In genomic region chr12:98577861-98578360, GRCm38 (mm10) we compare ENCODE assay signal across 8 mouse cellular contexts. TPM values are rescaled to one million over a fixed set of nuclear protein-coding genes. Genes with fewer than 3 reads are reported as not detected.
DNase-seq lines count a peak whose midpoint lies in the region; ATAC-seq lines count a peak whose summit lies in the region.

Gene Kcnk10 (minus strand): TSS chr12:98578310.

- H3K4me2 ChIP-seq in heart, embryonic 12.5 days = peak within 1 kb of the TSS; percentile 80

- peaks cover 56% of the 10 kb centered on the region for H3K27me3 ChIP-seq in heart, embryonic 12.5 days (replicated peaks)
- peaks cover 69% of the 10 kb centered on the region for H3K27me3 ChIP-seq in limb, embryonic 10.5 days (ENCODE audit: low read depth, poor library complexity, severe bottlenecking)

- no peaks in the 10 kb centered on the region for H3K36me3 ChIP-seq in heart, embryonic 12.5 days
- no peaks in the 10 kb centered on the region for H3K36me3 ChIP-seq in limb, embryonic 10.5 days

- H3K27ac ChIP-seq in heart, embryonic 12.5 days (ENCODE audit: poor library complexity, severe bottlenecking) = no peak within 1 kb of the TSS
- 0 out of 2 replicates have a peak within 1 kb of the TSS, but pooled peaks have one; percentile 34 for H3K27ac ChIP-seq in limb, embryonic 10.5 days

- intact Hi-C loops in heart, postnatal 25 days (cut with DNase I) = no loop called here

- H3K4me1 ChIP-seq in heart, embryonic 12.5 days (replicated peaks) = peaks cover 10% of the 10 kb centered on the region; the same call in 1 of the 2 replicates
- peaks cover 24% of the 10 kb centered on the region for H3K4me1 ChIP-seq in limb, embryonic 10.5 days

- DNase-seq in heart, postnatal 25 days (ENCODE audit: low spot score) = no peak
- DNase-seq in A20 (ENCODE audit: low read depth, low spot score) = peak; percentile 54
- DNase-seq in cerebellum, adult 9-10 months = peak; percentile 78
- DNase-seq in limb, embryonic 10.5 days (ENCODE audit: low spot score) = peak; percentile 63
- DNase-seq in retina, postnatal 1 day = peak; percentile 55
- DNase-seq in gastrocnemius, adult 8-10 months (ENCODE audit: low spot score in 2 of 2) = no peak

- peak within 1 kb of the TSS; percentile 50 for H3K9ac ChIP-seq in heart, embryonic 12.5 days

- H3K4me3 ChIP-seq in heart, embryonic 12.5 days = peak within 1 kb of the TSS; percentile 45
- peak within 1 kb of the TSS; percentile 51 for H3K4me3 ChIP-seq in limb, embryonic 10.5 days

- WGBS in heart, embryonic 12.5 days = under 1% methylated on average over 22 of the region's 22 CpGs
- under 1% methylated on average over 22 of the region's 22 CpGs for WGBS in limb, embryonic 10.5 days

- no peaks in the 10 kb centered on the region for H3K9me3 ChIP-seq in heart, embryonic 12.5 days (replicated peaks)
- H3K9me3 ChIP-seq in limb, embryonic 10.5 days (replicated peaks) = no peaks in the 10 kb centered on the region

- ATAC-seq in heart, embryonic 12.5 days (ENCODE audit: insufficient number of reproducible peaks, low FRiP score) = no peak
- ATAC-seq in frontal cortex, adult (ENCODE audit: low TSS enrichment) = peak; percentile 20; the same call in 1 of the 2 replicates

RNA-seq across cellular contexts. Expression of gene Kcnk10, which starts in this region (rescaled TPM):
- 0.37 and 0.46 TPM in 2 replicates for polyA plus RNA-seq in heart, embryonic 12.5 days (2016; fragmentation: Nextera tagmentation; extraction: Ambion mirVana)
- not detected for total RNA-seq in heart, postnatal 25 days (2021)
- 0.13 TPM in 2 replicates for polyA plus RNA-seq in limb, embryonic 10.5 days (2016; fragmentation: Nextera tagmentation; extraction: Ambion mirVana)
- not detected for total RNA-seq in gastrocnemius, adult 8-10 months (2022)

Comparison
In these comparisons a context has a peak if more than half of its experiments do, and no peak if none do; other contexts are left out.
1. Peak in DNase-seq, H3K4me3 ChIP-seq and H3K27ac ChIP-seq in limb, embryonic 10.5 days; RNA of the gene not detected or under 1 TPM.
2. DNase-seq: peak in A20 (single experiment), cerebellum, adult 9-10 months (single experiment) and retina, postnatal 1 day (single experiment); none in heart, postnatal 25 days (single experiment) and gastrocnemius, adult 8-10 months (0 of 2).